Mouse (Mus musculus) cerebellum, adult 11 months (tissue): Measurements from ENCODE around the gene 4930470P17Rik.

ENCODE experiments used
- DNase-seq: peaks from one replicate; pipeline ENCODE4 v3.0.0; 2022

The 4930470P17Rik gene

DNA sequence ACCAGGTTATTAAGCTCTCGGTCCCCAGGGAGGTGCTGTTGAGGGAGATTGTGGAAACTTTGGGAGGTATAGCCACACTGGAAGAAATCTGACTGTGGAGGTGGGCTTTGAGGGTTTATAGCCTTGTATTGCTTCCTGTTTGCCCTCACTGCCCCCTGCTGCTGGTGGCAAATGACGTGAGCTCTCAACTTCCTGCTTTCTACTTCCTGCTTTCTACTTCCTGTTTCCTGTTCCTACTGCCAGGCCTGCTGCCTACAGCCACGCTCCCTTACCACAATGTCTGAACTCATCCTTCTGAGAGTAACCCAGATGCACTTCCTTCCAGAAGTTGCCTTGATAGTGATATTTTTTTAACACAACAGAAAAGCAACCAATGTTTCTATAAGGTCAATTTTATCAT lies 24.3 kb downstream of the 4930470P17Rik start:
- no peak for DNase-seq

- no peak for DNase-seq
These were observed 25.7 kb downstream of the 4930470P17Rik start for GRCm38 (mm10) chr2:170576077-170576476.

DNA sequence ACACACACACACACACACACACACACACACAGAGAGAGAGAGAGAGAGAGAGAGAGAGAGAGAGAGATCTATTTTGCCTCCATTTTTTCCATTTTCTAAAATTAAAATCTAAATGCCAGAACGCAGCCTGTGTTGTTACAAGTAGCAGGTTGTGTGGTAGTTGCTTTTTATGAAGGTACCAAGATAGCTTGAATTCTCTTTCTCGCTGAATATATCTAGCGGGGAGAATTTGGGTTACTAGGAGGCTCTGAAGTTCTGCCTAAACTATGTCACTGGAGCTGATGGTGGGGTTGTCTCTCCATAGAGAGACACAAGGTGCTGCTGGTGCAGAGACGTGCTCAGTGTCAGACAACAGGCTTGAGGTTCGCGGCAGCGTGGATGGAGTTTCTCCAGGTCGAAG lies 36.8 kb downstream of the 4930470P17Rik start:
- DNase-seq, result no peak

DNA sequence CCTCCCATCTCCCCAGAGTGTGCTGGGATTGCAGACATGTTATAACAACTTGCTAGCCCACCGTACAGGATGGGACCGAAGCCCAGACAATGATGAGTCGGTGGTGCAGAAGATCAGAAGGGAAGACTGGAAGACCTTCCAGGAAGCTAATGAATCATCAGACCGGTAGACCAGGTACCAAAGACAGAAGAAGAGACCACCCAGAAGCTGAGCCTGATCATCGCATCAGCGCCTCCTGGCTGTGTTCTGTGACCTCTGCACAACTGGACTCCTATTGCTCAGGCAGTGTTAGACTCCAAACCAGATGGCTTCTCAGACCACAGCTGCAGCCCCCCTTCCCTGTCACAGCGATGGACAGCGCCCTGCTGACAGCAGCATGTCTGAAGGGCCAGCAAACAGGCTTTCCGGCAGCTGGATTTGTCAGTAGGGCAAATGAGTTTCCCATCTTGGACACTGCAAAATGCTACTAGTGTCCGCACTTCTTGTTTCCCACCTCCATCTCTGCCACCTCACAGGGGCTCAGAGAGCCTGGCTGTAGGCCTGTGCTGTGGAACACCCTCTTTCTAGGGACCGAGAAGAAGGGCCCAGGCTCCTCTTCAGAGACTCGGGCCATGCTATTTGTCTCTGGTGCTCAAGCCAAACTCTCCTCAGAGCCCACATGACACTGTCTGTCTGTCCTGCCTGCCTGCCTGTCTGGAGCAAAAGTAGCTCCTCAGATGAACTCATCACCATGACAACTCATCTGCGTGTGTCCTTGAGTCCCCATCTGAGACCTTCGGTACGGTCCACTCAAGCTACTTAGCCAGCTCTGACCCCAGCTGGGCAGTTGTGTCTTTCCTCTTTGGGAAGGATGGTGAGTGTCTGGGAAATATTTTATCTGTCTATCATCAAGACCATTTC lies 37.6 kb downstream of the 4930470P17Rik start:
- DNase-seq, result no peak

- DNase-seq, result no peak
These were observed 49.7 kb downstream of the 4930470P17Rik start for GRCm38 (mm10) chr2:170552088-170552487.

DNA sequence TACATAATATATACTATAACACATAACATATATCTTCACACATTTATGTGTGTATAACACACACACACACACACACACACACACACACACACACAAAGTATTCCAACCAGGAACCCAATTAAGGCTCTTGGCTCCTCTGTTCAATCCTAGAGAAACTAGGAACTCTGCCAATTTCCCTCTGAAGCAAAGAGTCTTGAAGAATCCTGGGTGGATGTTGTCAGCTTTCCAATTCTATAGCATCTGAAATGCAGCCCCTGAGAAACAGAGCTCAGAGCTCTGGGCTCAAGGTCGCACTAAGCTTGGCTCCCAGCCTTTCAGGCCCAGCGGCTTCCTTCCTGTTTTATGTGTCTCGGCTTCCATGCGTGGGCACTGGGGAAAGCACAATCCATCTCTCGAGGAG lies 51.6 kb downstream of the 4930470P17Rik start:
- no peak for DNase-seq

- no peak for DNase-seq
These were observed 52.7 kb downstream of the 4930470P17Rik start for GRCm38 (mm10) chr2:170549146-170549545.

DNA sequence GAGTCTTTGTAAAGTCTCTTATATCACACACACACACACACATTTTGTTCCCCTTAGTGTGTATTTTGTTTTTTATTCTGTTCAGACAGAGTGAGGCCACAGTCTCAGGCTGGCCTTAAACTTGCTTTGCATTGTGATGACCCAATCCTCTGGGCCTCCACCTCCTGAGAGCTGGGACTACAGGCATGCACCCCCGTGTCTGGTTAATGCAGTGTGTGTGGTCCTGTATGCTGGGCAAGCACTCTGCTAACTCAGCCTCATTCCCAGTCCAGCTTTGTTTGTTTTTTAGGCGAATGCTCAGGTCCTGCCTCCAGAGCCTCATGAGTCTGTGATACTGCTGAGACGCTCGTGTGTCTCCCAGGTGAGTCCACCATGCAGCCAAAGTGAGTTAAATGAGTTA lies 53.8 kb downstream of the 4930470P17Rik start:
- DNase-seq, result no peak

GRCm38 (mm10) chr2:170547526-170547925 lies 54.3 kb downstream of the 4930470P17Rik start:
- DNase-seq, result no peak

DNA sequence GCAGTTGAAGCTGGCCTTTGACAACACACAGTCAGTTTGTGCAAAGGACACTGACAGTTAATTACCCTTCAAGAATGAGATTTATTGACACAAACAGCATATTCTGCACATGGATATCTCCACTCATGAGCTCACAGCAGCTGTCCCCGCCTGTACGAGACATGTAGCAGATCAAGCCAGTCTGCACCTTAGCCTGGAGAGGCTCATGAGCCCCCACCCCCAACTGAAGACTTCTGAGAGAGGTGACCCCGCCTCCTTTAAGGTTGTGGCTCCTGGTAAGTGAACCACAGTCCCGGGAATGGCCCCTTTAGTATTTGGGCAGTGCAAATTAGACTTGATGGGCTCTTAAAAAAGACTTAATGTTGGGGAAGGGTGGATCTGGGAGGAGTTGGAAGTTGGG lies 56.1 kb downstream of the 4930470P17Rik start:
- DNase-seq, result no peak

DNA sequence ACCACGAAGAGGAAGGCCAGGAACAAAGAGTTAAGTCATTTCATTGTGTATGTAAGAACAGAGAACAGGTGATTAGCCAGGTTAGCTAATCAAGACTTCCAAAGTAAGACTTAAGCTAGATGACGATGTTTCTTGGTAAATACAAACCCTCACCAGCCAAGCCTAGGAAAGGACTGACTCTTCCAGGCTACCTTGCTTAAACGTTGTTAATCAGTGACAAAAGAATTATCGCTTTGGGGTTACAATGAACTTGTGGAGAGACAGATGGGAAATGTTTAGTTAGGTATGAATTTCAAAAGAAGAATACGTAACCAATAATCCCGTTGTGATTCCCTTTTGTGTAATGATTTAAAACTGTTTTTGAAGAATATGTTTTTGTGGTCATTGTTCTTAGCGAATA lies 56.9 kb downstream of the 4930470P17Rik start:
- no peak for DNase-seq

- DNase-seq, result no peak
These were observed 57.7 kb downstream of the 4930470P17Rik start for GRCm38 (mm10) chr2:170544159-170544558.

GRCm38 (mm10) chr2:170543625-170544024 lies 58.2 kb downstream of the 4930470P17Rik start:
- DNase-seq, result no peak

DNA sequence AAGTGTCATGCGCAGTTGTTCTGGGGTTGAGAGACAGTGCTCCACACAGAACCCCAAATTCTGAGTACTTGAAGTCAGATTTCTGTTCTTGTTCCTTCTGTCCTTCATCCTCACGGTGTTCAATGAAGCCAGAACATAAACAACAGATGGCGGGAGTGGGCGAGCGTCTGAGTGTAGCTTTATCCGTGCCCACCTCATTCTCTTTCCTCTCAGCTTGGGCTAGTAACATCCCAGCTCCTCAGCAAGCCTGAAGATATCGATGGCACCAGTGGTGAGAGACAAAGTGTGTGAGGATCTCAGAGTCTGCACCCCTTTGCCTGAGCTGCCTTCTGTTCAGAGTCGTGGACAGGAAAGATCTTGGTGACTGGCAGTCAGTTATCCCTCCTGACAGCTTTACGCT lies 62.6 kb downstream of the 4930470P17Rik start:
- no peak for DNase-seq

DNA sequence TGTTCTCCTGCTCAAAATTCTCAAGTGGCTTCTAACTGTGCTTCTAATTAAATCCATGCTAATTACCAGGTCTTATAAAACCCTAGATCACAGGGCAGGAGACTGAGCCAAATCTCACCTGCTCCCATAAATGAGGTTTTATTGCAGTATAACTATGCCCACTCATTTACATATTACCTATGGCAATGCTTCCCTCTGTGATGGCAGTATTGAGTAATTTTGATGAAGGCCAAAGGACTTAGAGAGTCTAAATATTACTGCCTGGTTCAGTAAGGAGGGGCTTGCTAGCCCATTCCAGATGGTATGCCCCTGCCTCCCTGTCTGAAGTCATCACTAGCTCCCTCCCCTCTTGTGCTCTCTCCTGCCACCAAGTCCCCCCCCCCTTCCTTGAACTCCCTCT lies 66.0 kb downstream of the 4930470P17Rik start:
- no peak for DNase-seq

DNA sequence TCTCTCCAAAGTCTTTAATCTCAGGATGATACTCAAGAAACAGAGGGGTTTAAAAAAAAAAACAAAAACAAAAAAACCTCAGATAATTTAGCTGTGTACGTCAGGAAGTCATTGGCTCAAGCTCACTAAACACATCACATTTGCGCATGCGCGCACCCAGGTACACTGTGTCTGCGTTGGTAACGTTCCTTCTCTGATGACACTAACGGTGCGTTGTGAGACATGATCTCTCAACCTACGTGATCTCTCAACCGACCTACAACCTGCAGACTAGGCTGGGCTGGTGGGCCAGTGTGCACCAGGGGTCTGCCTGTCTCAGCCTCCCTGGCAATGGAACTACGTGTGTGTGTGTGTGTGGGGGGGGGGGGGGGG lies 67.0 kb downstream of the 4930470P17Rik start:
- no peak for DNase-seq

DNA sequence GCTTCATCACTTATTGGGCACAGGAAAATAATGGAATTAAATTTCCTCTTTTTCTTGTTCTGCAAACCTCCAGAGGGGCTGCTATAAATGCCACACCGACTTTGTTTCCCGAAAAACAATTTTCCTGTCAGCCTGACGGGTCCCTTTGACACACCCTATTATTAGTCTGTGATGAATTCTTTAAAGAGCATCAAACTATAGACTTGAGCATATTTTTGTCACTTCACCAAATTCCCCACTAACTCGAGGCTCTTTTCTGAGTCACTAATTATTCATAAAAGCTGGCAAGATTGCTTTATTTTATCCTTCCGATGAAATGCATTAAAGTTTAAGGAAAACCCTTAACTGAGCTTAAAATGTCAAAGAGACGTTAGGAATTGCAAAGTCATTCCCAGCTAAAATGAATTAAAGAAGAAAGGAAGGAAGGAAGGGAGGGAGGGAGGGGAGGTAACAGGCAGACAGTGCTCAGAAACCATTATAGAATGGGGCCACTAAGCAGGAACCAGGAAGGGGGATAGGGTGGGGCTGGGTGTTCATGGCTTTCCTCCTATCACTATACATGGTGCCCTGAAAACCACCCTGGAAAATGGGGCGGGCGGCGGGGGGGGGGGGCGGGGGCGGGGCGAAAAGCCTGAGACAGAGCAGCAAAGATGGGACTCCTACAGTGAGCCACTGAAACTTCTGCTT lies 67.6 kb downstream of the 4930470P17Rik start:
- DNase-seq, result no peak

GRCm38 (mm10) chr2:170530256-170530655 lies 71.6 kb downstream of the 4930470P17Rik start:
- no peak for DNase-seq

- no peak for DNase-seq
These were observed 72.1 kb downstream of the 4930470P17Rik start for GRCm38 (mm10) chr2:170529766-170530165.
